Mouse (Mus musculus): Measurements from ENCODE around the gene Prom1.
A peak's percentile ranks its signal among the peaks of the same experiment; 100 is the strongest.

Gene Prom1

DNA sequence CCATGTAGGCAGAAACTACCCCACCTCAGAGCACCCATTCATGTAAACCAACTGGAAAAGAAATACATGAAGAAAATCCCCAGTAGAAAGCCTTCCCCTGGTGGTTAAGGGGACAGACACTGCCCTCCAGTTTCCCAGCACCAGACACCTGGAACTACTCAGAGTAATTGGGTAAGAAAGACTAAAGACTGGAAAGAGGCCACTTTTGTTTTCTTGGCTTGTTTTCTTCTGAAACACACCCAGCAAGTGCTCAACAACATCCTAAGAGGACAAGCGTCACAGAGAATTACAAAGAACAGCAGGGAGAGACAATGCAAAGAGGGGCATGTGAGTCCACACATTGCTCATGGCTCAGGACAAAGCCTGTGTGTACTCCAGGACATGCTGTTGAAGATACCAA, 20.7 kb downstream of the Prom1 start:
- no peak for DNase-seq (ENCODE audit: low read depth, low spot score)

DNA sequence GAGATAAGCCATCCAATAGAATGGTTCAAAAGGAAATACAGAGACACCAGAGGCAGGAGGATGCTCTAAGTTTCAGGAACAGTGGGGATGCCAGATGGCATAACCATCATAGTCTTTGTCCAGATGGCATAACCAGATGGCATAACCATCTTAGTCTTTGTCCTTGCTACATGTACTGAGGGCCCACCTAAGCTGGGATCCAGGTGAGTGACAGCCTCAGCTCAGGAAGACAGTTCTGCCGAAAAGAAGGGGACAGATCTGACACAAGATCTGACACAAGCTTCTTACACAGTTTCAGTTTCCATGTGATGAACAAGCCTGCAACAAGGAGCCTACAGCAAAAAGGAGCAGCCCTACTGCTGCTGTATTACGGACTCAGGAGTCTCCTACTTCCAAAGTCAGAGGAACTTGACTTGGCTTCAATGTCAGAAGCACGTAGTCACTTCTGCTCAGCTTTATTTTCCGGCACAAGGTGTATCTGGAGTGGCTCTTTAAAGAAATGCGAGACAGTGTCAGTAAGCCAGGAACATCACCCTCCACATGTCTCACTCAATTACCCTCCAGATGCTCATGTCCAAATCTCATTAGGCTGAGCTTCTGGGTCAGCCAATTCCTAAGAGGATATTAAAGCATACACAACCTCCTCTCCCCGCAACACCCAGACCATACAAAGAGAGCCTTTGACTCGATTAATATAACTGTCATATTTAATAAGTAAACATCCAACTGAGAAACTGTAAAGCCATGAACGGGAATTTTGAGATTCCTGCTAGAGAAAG, 21.4 kb downstream of the Prom1 start:
- DNase-seq (ENCODE audit: low read depth, low spot score) = peak; percentile 93

DNA sequence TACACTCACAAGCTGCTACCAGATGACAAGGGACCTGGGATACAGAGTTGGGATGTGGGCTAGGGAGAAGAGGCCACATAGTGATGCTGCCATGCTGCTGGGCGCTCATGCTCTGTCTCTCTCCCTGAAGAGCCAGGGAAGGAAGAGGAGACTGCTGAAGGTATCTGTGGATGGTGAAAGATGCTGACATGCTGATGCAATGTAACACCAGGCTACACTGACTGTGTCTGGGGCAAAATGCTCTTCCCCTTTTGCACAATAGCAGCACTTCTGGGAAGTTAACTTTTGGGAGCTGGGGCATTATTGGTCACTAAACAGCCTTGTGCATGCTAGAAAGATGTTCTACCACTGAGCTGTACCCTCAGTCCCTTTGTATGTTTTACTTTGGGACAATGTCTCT, 26.4 kb downstream of the Prom1 start:
- DNase-seq (ENCODE audit: low read depth, low spot score) = no peak

DNA sequence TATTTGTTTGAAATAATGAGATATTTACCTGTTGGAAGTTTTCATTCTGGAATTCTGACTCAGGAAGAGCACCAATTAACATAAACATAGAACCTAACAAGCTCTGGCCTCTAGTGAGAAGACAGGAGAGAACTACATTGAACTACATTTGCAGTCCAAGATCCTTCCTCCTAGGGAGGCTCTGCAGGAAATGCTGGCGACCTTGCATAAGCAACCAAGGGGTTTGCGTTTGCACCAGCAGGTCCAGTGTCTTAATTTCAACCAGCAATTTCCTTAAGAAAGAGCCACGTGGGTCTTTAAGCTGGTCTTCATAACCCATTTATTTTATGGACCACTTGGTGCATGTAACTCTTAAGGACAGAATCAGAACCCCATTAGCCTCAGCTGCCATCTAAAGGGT, 28.2 kb downstream of the Prom1 start:
- DNase-seq (ENCODE audit: low read depth, low spot score) = no peak

DNA sequence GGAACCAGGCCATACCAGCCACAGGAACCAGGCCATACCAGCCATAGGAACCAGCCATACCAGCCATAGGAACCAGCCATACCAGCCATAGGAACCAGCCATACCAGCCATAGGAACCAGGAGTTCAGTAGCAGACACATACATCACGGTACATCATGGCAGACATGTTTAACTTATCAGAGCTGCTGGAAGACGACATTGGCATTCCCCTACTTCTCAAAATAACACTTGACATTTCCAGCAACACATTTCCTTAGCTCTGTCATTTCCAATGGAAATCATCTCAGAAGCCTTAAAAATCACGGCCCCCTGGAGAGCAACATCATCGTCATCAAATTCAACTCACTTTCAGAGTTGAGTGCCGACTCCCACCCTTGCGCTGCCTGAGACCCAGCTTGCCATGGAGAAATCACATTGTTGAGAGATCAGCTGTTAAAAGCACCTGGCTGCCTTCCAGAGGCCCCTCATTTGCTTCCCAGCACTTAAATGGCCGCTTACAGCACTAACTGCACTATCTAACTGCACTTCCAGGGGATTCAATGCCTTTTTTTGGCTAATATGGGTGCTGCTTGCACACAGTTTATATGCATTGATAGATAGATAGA, 31.2 kb downstream of the Prom1 start:
- no peak for DNase-seq (ENCODE audit: low read depth, low spot score)

DNA sequence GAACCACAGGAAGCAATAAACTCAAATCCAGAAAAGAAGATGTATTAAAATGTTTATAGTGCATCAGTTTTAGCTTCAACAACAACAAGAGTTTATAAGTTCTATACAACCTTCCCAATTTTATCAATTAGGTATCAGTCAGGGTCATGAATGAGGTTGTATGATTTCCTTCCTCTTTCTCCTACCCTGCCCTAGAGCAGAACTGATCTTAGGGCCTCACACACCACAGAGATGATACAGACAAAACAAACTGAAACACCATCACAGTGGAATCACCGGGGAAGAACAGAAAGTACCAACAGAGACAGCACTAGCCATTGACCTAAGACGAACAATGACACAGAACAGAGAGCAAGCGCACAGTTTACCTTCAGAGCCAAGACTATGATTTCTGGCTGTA, 43.6 kb downstream of the Prom1 start:
- DNase-seq (ENCODE audit: low read depth, low spot score) = no peak

DNA sequence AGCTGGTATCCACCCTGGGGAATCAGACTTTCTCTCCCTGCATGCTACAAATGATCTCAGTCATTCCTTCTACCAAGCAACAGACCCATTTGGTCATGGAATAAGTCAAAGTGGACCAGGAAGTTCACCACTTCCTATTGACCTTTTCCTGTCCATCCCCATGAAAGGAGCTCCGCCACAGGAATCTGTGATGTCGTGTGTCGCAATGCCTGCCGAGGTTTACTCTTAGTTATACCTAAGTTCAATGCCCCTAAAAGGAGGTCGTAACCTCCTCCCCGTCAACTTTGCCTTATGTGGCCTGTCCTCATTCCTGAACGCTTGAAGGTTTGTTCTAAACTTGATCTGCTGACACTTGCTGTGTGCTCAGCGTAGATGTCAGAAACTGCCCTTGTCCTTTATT, 51.6 kb downstream of the Prom1 start:
- DNase-seq (ENCODE audit: low read depth, low spot score) = no peak

DNA sequence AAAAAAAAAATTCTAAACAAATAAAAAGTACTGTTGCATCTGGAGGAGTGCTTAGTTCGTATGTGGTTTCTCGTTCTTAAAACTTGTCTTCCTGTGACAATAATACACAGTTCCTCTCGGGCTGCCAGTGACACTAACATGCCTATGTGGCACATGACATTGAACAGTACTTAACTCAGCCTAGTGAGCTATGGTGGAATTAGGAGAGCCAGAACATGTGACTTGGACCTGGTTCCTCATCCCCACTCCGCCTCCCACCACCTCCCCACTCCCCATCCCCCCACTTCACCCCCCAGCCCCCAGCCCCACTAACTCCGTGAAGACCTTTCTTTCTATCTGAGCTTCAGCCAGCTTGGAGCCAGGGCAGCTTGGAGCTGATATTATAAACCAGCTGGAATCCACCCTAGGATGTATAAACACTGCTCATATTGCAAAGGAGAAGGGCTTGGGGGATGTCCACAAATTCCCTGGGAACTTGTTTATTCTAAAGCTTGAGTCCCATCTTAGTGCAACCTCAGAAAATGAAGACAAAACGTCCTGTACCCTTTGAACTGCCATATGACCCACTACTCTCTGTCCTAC, 52.3 kb downstream of the Prom1 start:
- DNase-seq (ENCODE audit: low read depth, low spot score) = no peak

DNA sequence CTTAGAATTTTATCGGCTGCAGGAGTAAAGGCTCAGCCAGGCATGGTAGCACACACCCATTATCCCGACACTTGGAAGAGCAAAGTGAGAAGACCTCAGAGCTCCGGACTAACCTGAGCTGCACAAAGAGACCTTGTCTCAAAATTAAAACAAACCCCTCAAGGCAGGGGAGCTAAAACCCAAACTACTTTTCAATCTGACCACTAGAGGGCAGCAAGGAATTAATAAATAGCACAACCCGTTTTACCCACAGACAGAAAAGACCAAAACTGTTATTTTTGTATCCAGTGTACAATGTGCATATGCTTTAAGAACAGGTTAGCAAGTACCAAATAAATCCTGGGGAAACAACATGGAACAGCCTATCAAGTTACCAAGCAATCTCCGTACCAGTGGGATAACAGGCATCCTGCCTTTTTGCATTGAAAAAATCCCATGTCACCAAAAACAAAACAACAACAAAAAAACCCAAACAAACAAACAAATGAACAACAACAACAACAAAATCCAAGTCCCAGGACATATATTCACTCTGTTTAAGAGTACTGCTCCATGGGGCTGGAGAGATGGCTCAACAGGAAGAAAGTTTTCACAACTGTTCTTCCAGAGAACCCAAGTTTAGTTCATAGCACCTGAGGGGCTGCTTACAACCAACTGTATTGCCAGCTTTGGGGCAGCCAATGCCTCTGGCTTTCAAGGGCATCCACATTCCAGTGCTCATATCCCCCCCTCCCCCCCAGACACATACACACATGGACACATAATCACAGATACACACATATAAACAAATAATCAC, 53.1 kb downstream of the Prom1 start:
- DNase-seq (ENCODE audit: low read depth, low spot score) = peak; percentile 36

DNA sequence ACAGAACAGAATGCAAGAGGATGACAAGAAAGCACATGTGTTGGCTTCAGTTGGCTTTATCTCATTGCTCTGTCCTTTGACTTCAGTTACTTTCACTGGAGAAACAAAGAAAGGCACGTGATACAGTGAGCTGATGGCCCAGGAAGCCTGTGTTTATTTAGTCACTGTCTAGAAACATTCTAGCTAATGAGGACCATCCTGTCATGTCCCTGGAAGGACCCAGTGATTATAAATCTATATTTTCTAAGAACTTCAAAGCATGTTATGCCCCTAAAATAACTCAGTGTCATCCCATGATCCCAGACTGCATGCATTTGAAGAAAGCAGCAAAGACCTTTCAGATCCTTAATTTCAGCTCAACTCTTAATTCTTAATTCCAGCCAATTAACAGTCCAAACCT, 60.1 kb downstream of the Prom1 start:
- DNase-seq (ENCODE audit: low read depth, low spot score) = no peak

DNA sequence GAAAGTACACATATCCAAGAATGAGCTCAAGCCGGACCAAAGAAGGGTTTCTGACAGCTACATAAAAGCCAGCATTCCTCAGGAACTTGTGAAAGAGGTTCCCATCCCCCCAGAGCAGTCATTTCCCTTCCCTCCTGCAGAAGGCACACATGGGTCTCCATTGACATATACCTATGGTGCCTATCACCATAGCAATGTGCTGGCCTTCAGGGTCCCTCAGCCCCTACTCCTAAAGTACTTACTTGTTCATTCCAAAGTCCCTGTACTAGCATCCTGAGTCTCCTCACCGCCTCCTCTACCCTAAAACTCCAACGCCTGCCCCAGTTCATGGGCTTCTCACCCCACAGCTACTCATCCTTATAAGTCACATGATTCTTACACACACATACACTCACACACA, 60.8 kb downstream of the Prom1 start:
- DNase-seq (ENCODE audit: low read depth, low spot score) = no peak

DNA sequence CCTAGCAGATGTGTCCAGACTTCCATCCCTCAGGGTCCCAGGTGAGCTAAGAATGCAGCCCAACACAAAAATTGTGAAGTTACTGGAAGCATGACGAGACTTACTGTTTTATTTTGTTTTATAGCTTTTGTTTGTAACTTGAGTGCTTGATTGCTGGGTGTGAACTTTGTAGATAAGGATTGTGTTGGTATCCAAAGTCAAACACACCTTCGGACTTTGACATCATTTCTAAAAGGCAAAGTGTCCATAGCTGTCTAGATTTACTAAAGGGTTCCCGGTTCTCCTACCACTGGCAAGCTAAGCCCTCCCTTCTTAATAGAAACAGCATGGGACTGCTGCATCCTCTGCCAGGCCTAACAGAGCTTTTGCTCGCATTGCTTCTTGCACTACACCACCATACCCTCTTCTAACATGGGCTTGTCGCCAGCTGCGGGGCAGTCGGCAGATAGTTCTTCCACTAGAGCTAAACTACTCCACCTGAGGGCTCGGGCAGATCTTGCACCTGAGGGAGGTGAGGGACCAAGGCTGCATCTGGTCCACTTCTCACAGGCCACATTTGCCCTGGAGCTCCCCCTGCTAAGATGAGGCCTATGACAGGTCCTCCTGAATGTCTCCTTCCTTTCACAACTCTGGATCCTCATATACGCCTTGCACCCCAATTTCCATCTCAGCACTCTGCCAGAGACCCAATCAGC, 103.4 kb downstream of the Prom1 start:
- no peak for DNase-seq (ENCODE audit: low read depth, low spot score)

DNA sequence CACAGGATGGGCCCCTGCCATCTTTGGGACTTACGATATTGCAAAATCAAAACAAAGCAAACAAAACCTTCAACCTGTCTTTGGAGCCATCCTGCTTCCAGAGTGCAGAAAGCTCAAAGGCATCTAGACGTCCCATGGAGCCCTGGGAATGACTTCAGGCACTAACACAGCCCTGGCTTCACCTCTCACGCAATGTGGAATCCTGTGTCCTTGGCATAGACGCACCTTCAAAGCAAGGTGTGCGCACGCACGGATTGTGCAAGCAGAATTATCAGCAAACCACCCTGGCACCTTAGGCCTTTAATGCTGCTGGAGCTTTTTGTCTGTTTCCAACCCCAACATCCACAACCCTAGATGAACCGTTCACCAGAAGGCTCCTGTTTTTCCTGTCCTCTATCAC, 104.2 kb downstream of the Prom1 start:
- no peak for DNase-seq (ENCODE audit: low read depth, low spot score)

DNA sequence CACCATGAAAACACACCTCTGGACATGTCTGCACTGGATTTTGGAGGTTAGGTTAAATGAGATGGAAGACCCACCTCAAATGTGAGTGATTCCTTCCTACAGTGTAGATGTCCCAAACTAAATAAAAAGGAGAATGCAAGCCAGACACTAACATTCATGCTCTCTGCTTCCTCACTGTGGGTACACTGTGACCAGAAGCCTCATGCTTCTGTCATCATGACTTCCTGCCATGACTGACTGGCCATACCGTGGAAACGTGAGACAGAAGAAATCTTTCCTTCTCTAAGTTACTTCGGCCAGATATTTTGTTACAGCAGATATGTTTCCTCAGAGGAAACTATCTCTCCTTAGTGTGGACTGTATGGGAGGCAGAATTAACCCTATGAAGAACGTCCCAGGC, 105.7 kb downstream of the Prom1 start:
- no peak for DNase-seq (ENCODE audit: low read depth, low spot score)

DNA sequence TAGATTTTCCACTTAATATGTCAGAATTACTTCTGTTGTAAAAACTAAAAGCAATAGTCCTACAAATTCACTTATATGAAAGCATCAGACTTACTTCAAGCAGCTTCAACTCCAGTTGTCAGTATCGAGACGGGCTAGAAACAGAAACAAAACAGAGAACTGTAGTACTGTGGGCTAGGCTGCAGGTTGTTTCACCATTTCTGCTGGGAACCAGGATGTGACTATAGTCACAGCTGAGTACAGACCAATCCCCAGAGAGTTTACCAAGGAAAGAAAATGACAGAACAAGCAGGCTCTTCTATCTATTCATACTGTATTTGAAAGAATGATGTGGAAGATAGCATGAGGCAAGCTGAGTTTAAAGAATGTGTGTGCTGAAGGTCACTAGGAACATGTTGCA, 106.9 kb downstream of the Prom1 start:
- no peak for DNase-seq (ENCODE audit: low read depth, low spot score)

DNA sequence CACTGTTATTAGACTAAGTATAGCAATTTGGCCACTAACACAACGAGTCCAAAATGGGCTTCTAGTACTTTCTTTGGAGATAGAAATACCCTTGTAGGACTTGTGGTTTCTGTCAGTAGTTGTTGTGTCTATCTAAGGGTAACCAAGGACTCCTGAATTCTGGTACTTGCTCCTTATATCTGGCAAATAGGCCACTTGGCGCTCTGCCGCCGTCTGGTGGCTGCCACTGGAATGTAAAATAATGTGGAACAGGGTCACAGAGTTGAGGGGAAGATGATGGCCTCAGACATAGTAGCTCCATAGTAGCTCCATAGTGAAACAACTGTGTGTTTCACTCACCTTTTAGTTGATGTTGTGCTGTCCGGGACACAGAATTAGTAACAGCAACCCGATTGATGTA, 111.5 kb downstream of the Prom1 start:
- no peak for DNase-seq (ENCODE audit: low read depth, low spot score)

DNA sequence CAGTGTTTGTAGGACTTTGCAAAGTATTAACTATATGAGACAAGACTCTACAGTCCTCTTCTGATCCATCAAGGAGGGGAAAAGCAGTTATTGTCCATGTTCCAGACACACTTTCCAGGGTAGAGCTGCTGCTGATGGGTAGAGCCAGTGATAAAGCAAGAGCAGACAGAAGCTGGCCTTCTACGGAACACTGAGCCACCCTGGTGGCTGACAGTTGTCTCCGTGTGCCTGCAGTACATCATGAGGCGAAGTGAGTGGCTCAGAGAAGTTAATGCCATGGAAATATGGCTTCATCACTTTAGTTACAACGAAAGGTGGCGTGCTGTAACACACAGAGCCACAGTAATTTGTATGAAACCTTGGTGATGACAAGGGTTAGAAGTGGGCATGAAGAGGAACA, 112.8 kb downstream of the Prom1 start:
- DNase-seq (ENCODE audit: low read depth, low spot score) = no peak

DNA sequence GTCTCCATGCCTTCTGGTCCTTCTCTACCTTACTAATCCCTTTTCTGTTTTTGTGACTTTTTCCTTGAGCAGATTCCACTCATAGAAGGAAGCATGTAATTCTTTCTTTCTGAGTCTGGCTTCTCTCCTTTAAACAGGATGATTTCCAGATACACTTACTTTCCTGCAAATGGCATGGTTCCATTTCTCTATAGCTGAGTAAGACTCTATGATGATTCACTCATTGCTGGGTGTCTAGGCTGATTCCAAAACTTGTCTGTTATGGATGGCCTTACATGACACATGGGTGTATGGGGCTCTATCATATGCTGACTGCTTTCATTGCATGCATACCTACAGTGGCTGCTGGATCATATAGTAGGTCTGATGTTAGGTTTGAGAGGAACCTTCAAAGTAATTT, 115.6 kb downstream of the Prom1 start:
- DNase-seq (ENCODE audit: low read depth, low spot score) = no peak

DNA sequence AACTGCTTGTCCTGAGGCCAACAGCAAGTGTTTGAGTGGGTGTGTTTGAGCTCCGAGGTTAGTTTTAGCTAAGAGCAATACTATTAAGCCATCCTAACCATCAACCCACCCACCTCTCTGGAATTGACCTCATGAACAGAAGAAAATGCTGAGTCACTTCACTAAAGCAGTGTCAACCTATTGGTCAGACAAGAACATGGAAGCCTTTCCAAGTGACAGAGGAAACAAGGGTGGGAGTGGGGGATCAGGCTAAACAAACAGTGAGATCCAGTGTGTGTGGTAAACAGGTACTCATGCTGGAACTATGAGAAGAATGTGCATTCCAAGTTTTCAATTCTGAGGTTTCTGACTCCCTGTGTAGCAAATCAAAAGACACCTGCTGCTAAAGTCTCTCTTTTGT, 118.9 kb downstream of the Prom1 start:
- DNase-seq (ENCODE audit: low read depth, low spot score) = no peak

DNA sequence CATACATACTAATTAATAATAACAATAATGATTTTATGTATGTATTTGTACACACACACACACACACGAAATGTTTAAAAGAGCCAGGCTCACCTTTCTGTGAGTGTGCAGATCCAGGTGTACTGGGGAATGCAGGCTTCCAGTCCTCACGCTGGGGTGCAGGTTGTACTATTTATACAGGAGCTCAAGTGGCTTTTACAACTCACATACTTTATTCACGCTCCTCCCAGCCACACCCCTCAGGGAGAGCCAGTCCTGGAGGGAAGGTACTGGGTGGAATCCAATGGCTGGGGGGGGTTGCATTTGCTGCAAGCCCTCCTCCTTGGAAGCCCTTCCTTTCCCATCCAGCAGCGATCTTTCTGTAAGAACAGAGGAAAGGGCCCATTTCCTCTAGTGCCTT, 120.2 kb downstream of the Prom1 start, which contains the start of gene Fgfbp1:
Gene Fgfbp1, minus strand, starts transcription at position 160 of the 400 bp plus-strand sequence.
- no peak for DNase-seq (ENCODE audit: low read depth, low spot score)

DNA sequence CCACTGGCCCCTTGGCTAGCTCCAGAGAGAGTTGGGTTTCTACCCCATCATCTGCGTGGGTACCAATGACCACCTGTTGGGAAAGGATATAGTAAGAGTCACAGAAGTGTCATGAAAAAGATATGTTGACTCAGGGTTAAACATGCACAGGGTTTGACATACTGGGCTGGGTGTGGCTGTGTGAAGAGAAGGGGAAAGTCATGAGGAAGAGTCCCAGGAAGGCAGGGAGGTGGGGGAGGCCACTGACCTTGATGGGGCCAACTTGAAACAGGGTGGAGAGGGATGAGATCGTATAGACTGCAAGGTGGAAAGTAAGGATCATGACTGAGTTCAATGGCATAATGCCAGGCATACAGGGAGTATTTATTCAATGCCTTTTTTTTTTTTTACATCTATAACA, 121.4 kb downstream of the Prom1 start:
- DNase-seq (ENCODE audit: low read depth, low spot score) = no peak

All from retina, adult 2 months (tissue).